Mouse (Mus musculus): ENCODE measurements at regions not wholly inside any gene's neighbourhood (a gene's known extent, or its start where the extent isn't known, plus 50 kb on each side); places are given as distances from the start of the nearest gene placed in this dataset.

- no peak overlapping the region for H3K27ac ChIP-seq (ENCODE audit: control insufficient read depth, insufficient read depth, low read depth, low read length)
- H3K4me3 ChIP-seq (ENCODE audit: control insufficient read depth, low read depth, low read length), result no peak overlapping the region
Measured at GRCm38 (mm10) chr11:45794361-45794981, 57.4 kb upstream of the Clint1 start.

GRCm38 (mm10) chr11:45795322-45795721 is 56.5 kb upstream of the Clint1 start:
- no peak overlapping the region for H3K27ac ChIP-seq (ENCODE audit: control insufficient read depth, insufficient read depth, low read depth, low read length)
- no peaks in the 10 kb centered on the region for H3K27me3 ChIP-seq (ENCODE audit: control insufficient read depth, insufficient read depth, low read length)
- H3K36me3 ChIP-seq (ENCODE audit: control insufficient read depth, insufficient read depth, low read length), result no peaks in the 10 kb centered on the region
- H3K4me3 ChIP-seq (ENCODE audit: control insufficient read depth, low read depth, low read length), result no peak overlapping the region
- TF ChIP-seq CTCF (IDR thresholded peaks at IDR 0.05; ENCODE audit: control insufficient read depth, insufficient read depth, insufficient replicate concordance, low read depth, low read length), result no peak
- no peak for TF ChIP-seq POLR2A (IDR thresholded peaks at IDR 0.05; ENCODE audit: control insufficient read depth, low read depth, low read length)
- peaks cover 6% of the 10 kb centered on the region for H3K4me1 ChIP-seq (ENCODE audit: control insufficient read depth, insufficient read depth, low read length)

More at GRCm38 (mm10) chr11:45794361-45794981, 57.4 kb upstream of the Clint1 start:
- Histone ChIP-seq H3K4me1 (ENCODE audit: control insufficient read depth, insufficient read depth, low read length) (peaks cover 4% of the 10 kb centered on the region), H3K36me3 (ENCODE audit: control insufficient read depth, insufficient read depth, low read length) (no peaks in the 10 kb centered on the region), H3K27me3 (ENCODE audit: control insufficient read depth, insufficient read depth, low read length) (no peaks in the 10 kb centered on the region)
- TF ChIP-seq CTCF (IDR thresholded peaks at IDR 0.05; ENCODE audit: control insufficient read depth, insufficient read depth, insufficient replicate concordance, low read depth, low read length), result no peak
- TF ChIP-seq POLR2A (IDR thresholded peaks at IDR 0.05; ENCODE audit: control insufficient read depth, low read depth, low read length), result no peak

DNA sequence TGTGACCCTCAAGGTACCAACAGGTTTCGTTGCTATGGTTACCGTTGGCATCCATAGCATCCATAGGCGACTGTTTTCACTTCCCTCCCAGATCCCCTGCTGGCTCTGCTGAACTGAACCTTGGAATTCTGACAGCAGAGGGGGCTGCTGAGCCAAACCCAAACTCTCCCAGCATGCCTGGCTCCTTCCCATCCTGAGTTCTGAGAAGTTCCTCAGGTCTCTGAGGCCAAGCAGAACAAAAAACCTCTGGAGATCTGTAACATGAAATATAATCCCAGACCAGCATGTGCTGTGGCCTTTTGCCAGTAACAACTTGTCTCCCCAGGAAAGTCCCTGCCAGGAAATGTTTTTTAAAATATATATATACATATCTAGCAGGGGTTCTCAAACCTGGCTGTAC is 56.1 kb upstream of the Clint1 start:
- H3K27ac ChIP-seq (ENCODE audit: control insufficient read depth, insufficient read depth, low read depth, low read length), result no peak overlapping the region
- peaks cover 6% of the 10 kb centered on the region for H3K4me1 ChIP-seq (ENCODE audit: control insufficient read depth, insufficient read depth, low read length)
- no peaks in the 10 kb centered on the region for H3K36me3 ChIP-seq (ENCODE audit: control insufficient read depth, insufficient read depth, low read length)
- H3K4me3 ChIP-seq (ENCODE audit: control insufficient read depth, low read depth, low read length), result no peak overlapping the region
- TF ChIP-seq POLR2A (IDR thresholded peaks at IDR 0.05; ENCODE audit: control insufficient read depth, low read depth, low read length) (no peak), CTCF (IDR thresholded peaks at IDR 0.05; ENCODE audit: control insufficient read depth, insufficient read depth, insufficient replicate concordance, low read depth, low read length) (peak; percentile 56; the same call in 1 of the 2 replicates)
- no peaks in the 10 kb centered on the region for H3K27me3 ChIP-seq (ENCODE audit: control insufficient read depth, insufficient read depth, low read length)

DNA sequence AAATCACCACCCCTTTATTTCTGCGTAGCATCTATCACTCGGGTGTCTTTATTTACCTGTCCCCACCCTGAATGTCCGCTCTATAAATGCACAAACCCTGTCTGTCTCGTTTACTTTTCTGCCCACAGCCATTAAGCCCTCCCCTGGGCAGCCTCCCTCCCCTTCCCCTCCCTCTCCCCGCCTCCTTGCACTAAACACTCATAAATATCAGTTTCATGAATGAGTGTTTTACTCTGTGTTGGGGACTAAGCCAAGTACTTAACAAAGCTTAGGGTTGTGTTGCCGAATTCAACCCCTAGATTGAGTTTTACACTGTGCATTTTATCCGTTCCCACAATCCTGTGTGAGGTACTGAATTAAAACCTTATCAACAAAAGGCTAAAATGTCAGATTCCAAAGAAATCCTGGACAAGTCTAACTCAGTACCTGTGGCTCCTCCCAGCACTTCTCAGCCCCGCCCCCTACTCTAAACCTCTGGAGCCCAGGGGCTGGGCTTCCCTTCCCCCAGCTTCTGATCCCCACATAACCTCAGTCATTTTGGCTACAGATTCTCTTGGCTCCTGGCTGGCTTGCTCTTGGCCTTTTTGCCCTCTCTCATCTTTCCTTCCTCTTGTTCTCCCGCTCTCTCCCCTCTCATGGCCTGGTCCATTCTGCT is 52.0 kb upstream of the Clint1 start:
- no peak overlapping the region for H3K27ac ChIP-seq (ENCODE audit: control insufficient read depth, insufficient read depth, low read depth, low read length)

More for the DNA sequence above, 52.0 kb upstream of the Clint1 start:
- H3K27me3 ChIP-seq (ENCODE audit: control insufficient read depth, insufficient read depth, low read length), result no peaks in the 10 kb centered on the region
- peaks cover 6% of the 10 kb centered on the region for H3K4me1 ChIP-seq (ENCODE audit: control insufficient read depth, insufficient read depth, low read length)
- no peak overlapping the region for H3K4me3 ChIP-seq (ENCODE audit: control insufficient read depth, low read depth, low read length)
- no peaks in the 10 kb centered on the region for H3K36me3 ChIP-seq (ENCODE audit: control insufficient read depth, insufficient read depth, low read length)
- TF ChIP-seq CTCF (IDR thresholded peaks at IDR 0.05; ENCODE audit: control insufficient read depth, insufficient read depth, insufficient replicate concordance, low read depth, low read length) (no peak), POLR2A (IDR thresholded peaks at IDR 0.05; ENCODE audit: control insufficient read depth, low read depth, low read length) (no peak)
